Mouse (Mus musculus): ENCODE results near the gene Lamb3. TPM values are rescaled to one million over a fixed set of nuclear protein-coding genes. Genes with fewer than 3 reads are reported as not detected.

Gene Lamb3
- polyA plus RNA-seq, 1 experiment from 2014 or later = 6.7 TPM

GRCm38 (mm10) chr1:193188257-193188656, 19.2 kb upstream of the Lamb3 start:
- no peaks in the 10 kb centered on the region for H3K36me3 ChIP-seq
- peak overlapping the region; percentile 93 for H3K27ac ChIP-seq
- H3K9ac ChIP-seq = no peak overlapping the region
- peaks cover 45% of the 10 kb centered on the region for H3K4me1 ChIP-seq
- H3K9me3 ChIP-seq = no peaks in the 10 kb centered on the region
- WGBS = 76% methylated on average over 6 of the region's 6 CpGs
- H3K4me3 ChIP-seq = no peak overlapping the region
- H3K27me3 ChIP-seq = no peaks in the 10 kb centered on the region
- ATAC-seq (ENCODE audit: insufficient number of reproducible peaks, insufficient read depth, low FRiP score, low TSS enrichment, low read depth) = no peak
- H3K4me2 ChIP-seq = peak overlapping the region; percentile 38; the same call in 1 of the 2 replicates

- Histone ChIP-seq H3K9me3 (no peaks in the 10 kb centered on the region), H3K36me3 (no peaks in the 10 kb centered on the region), H3K4me1 (peaks cover 43% of the 10 kb centered on the region), H3K27me3 (no peaks in the 10 kb centered on the region), H3K4me2 (peak overlapping the region; percentile 38), H3K27ac (peak overlapping the region; percentile 93), H3K9ac (no peak overlapping the region), H3K4me3 (no peak overlapping the region)
- peak; percentile 92 for ATAC-seq (ENCODE audit: insufficient number of reproducible peaks, insufficient read depth, low FRiP score, low TSS enrichment, low read depth)
- WGBS = 8% methylated on average over 9 of the region's 9 CpGs
Observed at GRCm38 (mm10) chr1:193189151-193189621, 18.3 kb upstream of the Lamb3 start.

DNA sequence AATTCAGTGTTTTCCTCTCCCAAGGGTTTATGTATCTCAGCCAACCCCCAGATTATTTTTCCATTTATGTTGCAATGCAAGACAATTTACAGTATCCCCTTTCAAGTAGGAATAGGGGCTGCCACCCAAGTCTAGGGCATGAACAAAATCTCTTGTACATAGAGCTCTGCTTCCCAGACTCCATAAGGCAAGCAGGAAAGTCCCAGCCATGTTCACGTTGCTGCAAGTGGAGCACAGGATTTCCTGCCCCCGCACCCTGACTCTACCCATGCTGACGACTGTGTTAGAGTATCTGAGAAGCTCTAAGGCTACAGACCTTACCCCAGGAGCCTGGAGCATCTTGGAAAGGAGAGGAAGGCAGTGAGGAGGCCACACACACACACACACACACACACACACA, 17.7 kb upstream of the Lamb3 start:
- ATAC-seq (ENCODE audit: insufficient number of reproducible peaks, insufficient read depth, low FRiP score, low TSS enrichment, low read depth) = peak; percentile 56; the same call in 1 of the 2 replicates
- no peaks in the 10 kb centered on the region for H3K36me3 ChIP-seq
- H3K4me3 ChIP-seq = no peak overlapping the region
- H3K27ac ChIP-seq = peak overlapping the region; percentile 93
- H3K4me1 ChIP-seq = peaks cover 38% of the 10 kb centered on the region
- WGBS = 30% methylated on average over 3 of the region's 3 CpGs
- H3K4me2 ChIP-seq = peak overlapping the region; percentile 38
- no peaks in the 10 kb centered on the region for H3K9me3 ChIP-seq
- no peaks in the 10 kb centered on the region for H3K27me3 ChIP-seq
- no peak overlapping the region for H3K9ac ChIP-seq

DNA sequence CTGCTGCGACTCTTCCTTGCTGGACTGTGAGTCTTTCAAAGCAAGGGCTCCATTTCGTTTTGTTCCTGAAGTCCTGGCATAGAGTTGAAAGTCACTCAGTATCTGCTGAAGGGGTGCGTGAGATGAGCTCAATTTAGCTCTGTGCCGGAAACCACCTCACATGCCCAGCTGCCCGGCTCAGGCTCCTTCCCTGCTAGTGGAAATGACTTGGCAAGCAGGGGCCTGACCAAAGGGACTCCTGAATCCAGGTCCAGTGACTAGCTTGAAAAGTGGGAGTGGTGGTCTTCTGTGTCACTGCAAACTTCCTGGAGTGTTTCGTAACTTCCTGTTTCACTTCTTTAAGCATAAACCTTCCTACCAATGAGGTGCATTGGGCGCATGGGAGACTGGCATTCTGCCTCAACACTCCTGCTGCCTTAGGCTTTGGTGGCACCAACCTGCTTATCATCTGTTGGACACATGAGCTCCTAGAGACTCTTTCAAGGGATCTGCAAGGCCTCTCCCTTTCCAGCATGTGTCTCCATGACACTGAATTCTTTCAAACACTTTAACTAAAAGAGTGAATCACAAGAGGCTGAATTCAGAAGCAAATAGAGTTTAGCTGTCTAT, 15.7 kb upstream of the Lamb3 start:
- Histone ChIP-seq H3K27me3 (no peaks in the 10 kb centered on the region), H3K27ac (no peak overlapping the region), H3K4me2 (no peak overlapping the region), H3K4me1 (peaks cover 41% of the 10 kb centered on the region), H3K9ac (no peak overlapping the region), H3K4me3 (no peak overlapping the region), H3K36me3 (no peaks in the 10 kb centered on the region), H3K9me3 (no peaks in the 10 kb centered on the region)
- 86% methylated on average over 7 of the region's 7 CpGs for WGBS
- no peak for ATAC-seq (ENCODE audit: insufficient number of reproducible peaks, insufficient read depth, low FRiP score, low TSS enrichment, low read depth)

GRCm38 (mm10) chr1:193194416-193195140, 12.9 kb upstream of the Lamb3 start:
- H3K4me1 ChIP-seq = peaks cover 26% of the 10 kb centered on the region
- no peak overlapping the region for H3K4me2 ChIP-seq
- no peak overlapping the region for H3K9ac ChIP-seq
- H3K9me3 ChIP-seq = no peaks in the 10 kb centered on the region
- no peaks in the 10 kb centered on the region for H3K27me3 ChIP-seq
- no peak overlapping the region for H3K4me3 ChIP-seq
- no peaks in the 10 kb centered on the region for H3K36me3 ChIP-seq
- ATAC-seq (ENCODE audit: insufficient number of reproducible peaks, insufficient read depth, low FRiP score, low TSS enrichment, low read depth) = no peak
- WGBS = 84% methylated on average over 3 of the region's 3 CpGs
- H3K27ac ChIP-seq = no peak overlapping the region

DNA sequence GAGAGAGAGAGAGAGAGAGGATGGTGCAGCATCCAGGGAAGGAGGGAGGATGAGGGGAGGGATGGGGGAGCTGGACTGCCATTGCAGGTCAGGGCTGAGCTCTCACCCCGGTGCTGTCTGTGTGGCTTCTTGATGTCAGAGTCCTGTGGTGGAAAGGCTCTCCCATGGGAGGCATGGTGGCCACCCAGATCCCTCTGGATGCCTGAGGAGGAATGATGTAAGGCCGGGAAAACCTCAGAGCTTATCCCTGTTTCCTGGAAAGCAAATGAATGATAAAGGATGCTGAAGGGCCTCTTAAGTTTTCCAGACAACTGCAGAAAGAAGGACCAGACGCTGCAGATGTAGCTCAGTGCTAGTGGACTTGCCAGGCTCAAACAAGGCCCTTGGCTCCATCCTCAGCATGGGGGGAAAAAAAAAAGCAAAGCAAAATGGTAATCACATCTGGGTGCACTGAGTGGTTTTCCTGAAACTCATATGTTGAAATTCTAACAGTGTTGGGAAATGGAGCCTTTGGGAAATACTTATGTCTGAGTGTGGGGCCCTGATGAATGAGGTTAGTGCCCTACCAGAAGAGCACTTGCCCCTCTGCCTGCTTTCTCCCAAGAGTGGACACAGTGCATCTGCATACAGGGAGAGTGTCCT, 12.2 kb upstream of the Lamb3 start:
- ATAC-seq (ENCODE audit: insufficient number of reproducible peaks, insufficient read depth, low FRiP score, low TSS enrichment, low read depth) = no peak
- H3K27me3 ChIP-seq = no peaks in the 10 kb centered on the region
- H3K9me3 ChIP-seq = no peaks in the 10 kb centered on the region
- no peak overlapping the region for H3K9ac ChIP-seq
- no peak overlapping the region for H3K4me3 ChIP-seq
- no peak overlapping the region for H3K4me2 ChIP-seq
- peaks cover 19% of the 10 kb centered on the region for H3K4me1 ChIP-seq
- WGBS = 67% methylated on average over 3 of the region's 3 CpGs
- H3K36me3 ChIP-seq = no peaks in the 10 kb centered on the region
- no peak overlapping the region for H3K27ac ChIP-seq

- H3K4me3 ChIP-seq = no peak overlapping the region
- H3K4me1 ChIP-seq = peaks cover 5% of the 10 kb centered on the region; the same call in 1 of the 2 replicates
- H3K27me3 ChIP-seq = no peaks in the 10 kb centered on the region
- H3K4me2 ChIP-seq = no peak overlapping the region
- no peak for ATAC-seq (ENCODE audit: insufficient number of reproducible peaks, insufficient read depth, low FRiP score, low TSS enrichment, low read depth)
- no peak overlapping the region for H3K27ac ChIP-seq
- no peaks in the 10 kb centered on the region for H3K36me3 ChIP-seq
- H3K9ac ChIP-seq = no peak overlapping the region
- H3K9me3 ChIP-seq = no peaks in the 10 kb centered on the region
- WGBS = 89% methylated on average over 18 of the region's 18 CpGs
Observed at GRCm38 (mm10) chr1:193197494-193198205, 9.8 kb upstream of the Lamb3 start.

DNA sequence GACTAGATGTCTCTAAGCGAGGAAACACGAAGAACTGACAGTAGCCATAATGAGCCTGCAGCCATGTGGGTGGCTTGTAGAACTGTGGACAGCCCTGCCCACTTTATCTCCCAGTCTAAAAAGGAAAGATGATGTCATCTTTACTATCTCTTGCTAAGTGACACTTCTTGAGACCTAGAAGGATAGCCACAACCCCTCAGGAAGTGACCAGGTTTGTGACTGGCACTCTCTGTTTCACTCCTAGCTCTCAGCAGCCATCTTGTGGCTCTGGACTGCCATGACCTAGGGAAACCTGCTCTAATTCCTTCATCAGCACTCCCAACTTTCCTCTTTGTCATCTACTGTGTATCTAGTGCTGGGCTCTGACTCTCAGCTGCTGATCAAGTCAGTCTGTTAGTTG, 9.2 kb upstream of the Lamb3 start:
- ATAC-seq (ENCODE audit: insufficient number of reproducible peaks, insufficient read depth, low FRiP score, low TSS enrichment, low read depth) = no peak
- H3K4me1 ChIP-seq = peaks cover 5% of the 10 kb centered on the region; the same call in 1 of the 2 replicates
- no peak overlapping the region for H3K4me2 ChIP-seq
- H3K9me3 ChIP-seq = no peaks in the 10 kb centered on the region
- no peak overlapping the region for H3K9ac ChIP-seq
- H3K27me3 ChIP-seq = no peaks in the 10 kb centered on the region
- 96% methylated on average over 2 of the region's 2 CpGs for WGBS
- H3K4me3 ChIP-seq = no peak overlapping the region
- no peaks in the 10 kb centered on the region for H3K36me3 ChIP-seq
- no peak overlapping the region for H3K27ac ChIP-seq

- WGBS = 83% methylated on average over 8 of the region's 8 CpGs
- Histone ChIP-seq H3K4me3 (no peak overlapping the region), H3K36me3 (no peaks in the 10 kb centered on the region), H3K27me3 (no peaks in the 10 kb centered on the region), H3K9me3 (no peaks in the 10 kb centered on the region), H3K27ac (no peak overlapping the region), H3K4me2 (no peak overlapping the region), H3K9ac (no peak overlapping the region), H3K4me1 (peaks cover 5% of the 10 kb centered on the region; the same call in 1 of the 2 replicates)
- no peak for ATAC-seq (ENCODE audit: insufficient number of reproducible peaks, insufficient read depth, low FRiP score, low TSS enrichment, low read depth)
Observed at GRCm38 (mm10) chr1:193200640-193201382, 6.7 kb upstream of the Lamb3 start.

- H3K36me3 ChIP-seq = no peaks in the 10 kb centered on the region
- no peak within 1 kb of the TSS for H3K4me2 ChIP-seq
- H3K27me3 ChIP-seq = no peaks in the 10 kb centered on the region
- H3K4me1 ChIP-seq = peaks cover 5% of the 10 kb centered on the region; the same call in 1 of the 2 replicates
- no peak within 1 kb of the TSS for H3K4me3 ChIP-seq
- H3K9me3 ChIP-seq = no peaks in the 10 kb centered on the region
- no peak within 1 kb of the TSS for H3K9ac ChIP-seq
- no peak for ATAC-seq (ENCODE audit: insufficient number of reproducible peaks, insufficient read depth, low FRiP score, low TSS enrichment, low read depth)
- WGBS = 55% methylated on average over 5 of the region's 5 CpGs
- H3K27ac ChIP-seq = no peak within 1 kb of the TSS
Observed at GRCm38 (mm10) chr1:193201383-193201778, 6.1 kb upstream of the Lamb3 start, which contains the start of gene Traf3ip3. TSS of gene Traf3ip3 (minus strand) at chr1:193201703.

DNA sequence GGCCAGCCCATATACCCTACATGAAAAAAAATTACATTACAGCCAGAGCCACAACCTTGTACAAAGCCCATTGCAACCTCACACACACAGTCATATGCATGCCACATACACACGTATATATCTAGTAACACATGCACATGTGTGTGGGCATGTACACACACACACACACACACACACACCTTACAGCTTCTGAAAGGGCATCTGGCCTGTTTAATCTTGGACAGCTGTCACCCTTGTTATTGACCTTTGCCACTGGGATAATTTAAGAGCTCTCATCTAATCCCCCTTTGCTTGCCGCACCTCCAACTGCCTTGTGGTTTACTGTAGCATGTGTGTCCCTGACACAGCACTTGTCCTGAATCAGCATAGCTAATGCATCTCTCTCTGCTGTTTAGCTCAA, 3.7 kb upstream of the Lamb3 start:
- Histone ChIP-seq H3K4me1 (no peaks in the 10 kb centered on the region), H3K36me3 (no peaks in the 10 kb centered on the region), H3K27ac (no peak overlapping the region), H3K9ac (no peak overlapping the region), H3K27me3 (no peaks in the 10 kb centered on the region), H3K4me2 (no peak overlapping the region), H3K4me3 (no peak overlapping the region), H3K9me3 (no peaks in the 10 kb centered on the region)
- no peak for ATAC-seq (ENCODE audit: insufficient number of reproducible peaks, insufficient read depth, low FRiP score, low TSS enrichment, low read depth)
- 59% methylated on average over 2 of the region's 2 CpGs for WGBS

All from embryonic facial prominence, embryonic 13.5 days (tissue).